Mouse (Mus musculus): ENCODE results near the gene Aim2.

DNA sequence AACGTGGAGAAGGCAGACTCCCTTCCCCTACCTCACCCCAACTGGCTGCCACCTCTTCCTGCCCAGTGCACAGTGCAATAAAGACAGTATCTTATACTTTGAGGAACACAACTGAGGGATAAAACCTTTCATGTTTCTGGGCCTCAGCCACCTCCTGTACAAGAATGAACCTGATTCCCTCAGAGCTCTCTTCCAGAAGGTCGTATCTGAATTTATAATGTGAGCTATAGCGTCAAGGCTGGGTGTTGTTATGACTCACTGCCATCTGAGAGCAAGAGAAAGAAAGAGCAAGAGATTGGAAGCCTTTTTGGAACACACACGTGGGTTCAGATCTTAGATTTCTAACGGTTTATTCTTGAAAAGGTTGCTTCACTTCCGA is 28.4 kb upstream of the Aim2 start:
- TF ChIP-seq CTCF (IDR thresholded peaks at IDR 0.05; ENCODE audit: low read depth) (no peak), EP300 (IDR thresholded peaks at IDR 0.05; ENCODE audit: low read depth) (no peak)

Measured in liver, postnatal 0 days (tissue).